Mouse (Mus musculus) ES-E14 (cell line): ENCODE measurements at regions not wholly inside any gene's neighbourhood (a gene's known extent, or its start where the extent isn't known, plus 50 kb on each side); places are given as distances from the start of the nearest gene placed in this dataset.

Experiments used
- DNase-seq: peaks from one replicate; pipeline ENCODE4 v3.0.0-alpha.2; 2013; ENCODE audit warnings: low read depth, low spot score
- H3K27ac ChIP-seq: 2 replicates; pipeline ENCODE4 v1.5.1; 2012; ENCODE audit warnings: low read depth, mild to moderate bottlenecking, low read length, moderate library complexity, mixed read lengths; ENCODE audit not compliant: poor library complexity, insufficient read depth, severe bottlenecking
- H3K36me3 ChIP-seq: 2 replicates; pipeline ENCODE4 v1.6.1; 2012; ENCODE audit warnings: mild to moderate bottlenecking, low read length, moderate library complexity, mixed read lengths; ENCODE audit not compliant: control insufficient read depth, poor library complexity, insufficient read depth, severe bottlenecking
- H3K4me1 ChIP-seq, 2 experiments: fragments of 150-350 bp in 1 of 2; sonication (generic) in 1 of 2; 2 replicates each; pipeline ENCODE4 v1.6.1; 2012; ENCODE audit warnings: low read length in 2 of 2, mild to moderate bottlenecking in 1 of 2, mixed read lengths in 1 of 2; ENCODE audit not compliant: control insufficient read depth in 2 of 2, insufficient read depth in 2 of 2, poor library complexity in 1 of 2
- H3K4me3 ChIP-seq, 2 experiments: fragments of 150-350 bp in 1 of 2; sonication (generic) in 1 of 2; 2 replicates each; pipeline ENCODE4 v1.5.1; 2012; ENCODE audit warnings: low read length in 2 of 2, low read depth in 1 of 2, mild to moderate bottlenecking in 1 of 2, mixed read lengths in 1 of 2; ENCODE audit not compliant: insufficient read depth in 1 of 2, poor library complexity in 1 of 2, severe bottlenecking in 1 of 2
- H3K9ac ChIP-seq: 2 replicates; pipeline ENCODE4 v1.6.1; 2012; ENCODE audit warnings: low read depth, mild to moderate bottlenecking, low read length, mixed read lengths; ENCODE audit not compliant: poor library complexity, insufficient read depth, severe bottlenecking
- H3K9me3 ChIP-seq: fragments of 150-350 bp; sonication (generic); 2 replicates; pipeline ENCODE4 v1.6.1; 2012; ENCODE audit warnings: low read depth, mild to moderate bottlenecking, low read length; ENCODE audit not compliant: control insufficient read depth, insufficient read depth
- CHD2 ChIP-seq: IDR thresholded peaks from 2 replicates; pipeline ENCODE4 v1.6.1; 2014; ENCODE audit warnings: mild to moderate bottlenecking, low read depth, low read length, inconsistent platforms
- HCFC1 ChIP-seq: IDR thresholded peaks from 2 replicates; pipeline ENCODE4 v1.6.1; 2012; ENCODE audit warnings: low read length, inconsistent platforms, borderline replicate concordance; ENCODE audit not compliant: insufficient read depth
- MAFK ChIP-seq: IDR thresholded peaks from 2 replicates; pipeline ENCODE4 v1.6.1; 2014; ENCODE audit warnings: mild to moderate bottlenecking, low read depth, low read length, inconsistent platforms; ENCODE audit not compliant: insufficient read depth
- ZC3H11A ChIP-seq: IDR thresholded peaks from 2 replicates; pipeline ENCODE4 v1.6.1; 2012; ENCODE audit warnings: low read depth, mild to moderate bottlenecking, inconsistent platforms, low read length, borderline replicate concordance
- ZNF384 ChIP-seq: IDR thresholded peaks from 2 replicates; pipeline ENCODE4 v1.6.1; 2012; ENCODE audit warnings: low read depth, low read length, inconsistent platforms
- in situ Hi-C, 2 experiments: fragments of 600-800 bp; cut with MboI; formaldehyde crosslinking; loops; one replicate each; pipeline ENCODE4 v1.15.1; 2025; ENCODE audit warnings: low sequenced_read_pairs in 2 of 2, inconsistent platforms in 1 of 2; ENCODE audit not compliant: unreplicated experiment in 2 of 2

DNA sequence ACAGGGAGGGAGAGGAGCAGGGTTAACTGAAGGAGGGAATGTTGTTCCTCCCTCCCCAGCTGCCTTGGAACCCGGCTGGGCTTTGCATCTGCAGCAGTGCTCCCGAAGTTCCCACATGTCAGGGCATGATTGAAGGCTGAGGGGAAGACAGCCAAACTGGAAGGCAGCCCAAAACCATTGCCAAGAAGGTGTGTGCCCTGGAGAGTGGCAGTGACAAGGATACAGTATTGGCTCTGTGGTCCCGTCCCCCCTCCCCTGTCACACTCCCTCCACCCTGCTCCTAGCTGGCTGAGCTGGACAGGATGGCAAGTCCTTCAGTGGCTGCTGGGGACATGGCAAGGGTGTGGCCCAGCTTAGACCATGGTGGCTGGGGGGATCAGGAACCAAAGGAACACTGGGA is 79.1 kb downstream of the Cyp26b1 start:
- Histone ChIP-seq H3K9ac (no peak overlapping the region), H3K36me3 (no peaks in the 10 kb centered on the region), H3K9me3 (no peaks in the 10 kb centered on the region), H3K27ac (no peak overlapping the region), H3K4me3 (no peak overlapping the region), H3K4me1 (no peaks in the 10 kb centered on the region)
- in situ Hi-C loops, result no loop called here
- TF ChIP-seq MAFK (no peak), ZC3H11A (no peak), ZNF384 (no peak), CHD2 (no peak), HCFC1 (no peak)
- DNase-seq, result no peak

DNA sequence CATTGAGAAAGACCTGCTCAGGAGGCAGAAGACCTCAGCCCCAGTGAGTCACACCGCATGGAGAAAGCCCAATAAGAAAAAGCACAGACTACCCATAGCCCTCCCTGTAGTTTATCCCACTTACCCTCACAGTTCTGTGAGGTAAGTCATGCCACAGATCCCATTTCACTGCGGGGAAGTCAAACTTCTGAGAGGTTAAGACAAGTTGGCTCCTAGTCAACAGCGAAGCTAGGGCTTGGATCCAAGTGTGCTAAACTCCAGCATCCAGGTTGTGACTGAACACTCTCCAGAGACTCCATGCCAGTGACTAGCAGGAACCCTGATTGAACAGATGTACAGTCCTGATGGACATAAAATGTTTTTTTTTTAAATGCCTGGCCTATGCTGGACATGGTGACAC is 85.1 kb downstream of the Cyp26b1 start:
- in situ Hi-C loops, result no loop called here
- H3K9ac ChIP-seq, result no peak overlapping the region
- H3K9me3 ChIP-seq, result no peaks in the 10 kb centered on the region
- no peak for TF ChIP-seq CHD2
- TF ChIP-seq HCFC1, result no peak
- TF ChIP-seq ZNF384, result no peak
- no peak for TF ChIP-seq MAFK
- no peak for TF ChIP-seq ZC3H11A
- H3K27ac ChIP-seq, result no peak overlapping the region
- DNase-seq, result no peak
- H3K36me3 ChIP-seq, result no peaks in the 10 kb centered on the region
- H3K4me1 ChIP-seq, result no peaks in the 10 kb centered on the region
- no peak overlapping the region for H3K4me3 ChIP-seq

DNA sequence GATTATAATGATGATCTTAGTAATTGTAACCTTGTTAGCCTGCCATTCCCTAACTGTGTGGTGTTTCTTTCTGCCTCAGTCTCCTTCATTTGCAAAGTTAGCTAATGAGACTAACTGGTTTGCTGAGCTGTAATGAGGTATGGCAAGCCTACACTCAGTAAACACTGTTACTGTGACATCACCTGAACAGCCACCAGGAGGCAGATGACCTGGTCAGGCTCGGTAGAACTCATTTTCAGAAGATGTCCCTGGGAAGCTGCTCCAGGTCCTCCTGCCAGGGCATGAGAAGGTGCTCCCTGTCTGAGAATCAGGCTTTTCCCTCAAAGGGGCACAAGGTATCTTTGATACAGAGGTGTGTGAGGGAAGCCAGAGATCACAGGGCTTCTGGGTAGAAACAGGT is 87.0 kb downstream of the Cyp26b1 start:
- Histone ChIP-seq H3K9me3 (no peaks in the 10 kb centered on the region), H3K9ac (no peak overlapping the region), H3K27ac (no peak overlapping the region), H3K4me3 (no peak overlapping the region), H3K36me3 (no peaks in the 10 kb centered on the region), H3K4me1 (no peaks in the 10 kb centered on the region)
- TF ChIP-seq CHD2 (no peak), MAFK (no peak), HCFC1 (no peak), ZNF384 (no peak), ZC3H11A (no peak)
- in situ Hi-C loops, result no loop called here
- DNase-seq, result no peak

DNA sequence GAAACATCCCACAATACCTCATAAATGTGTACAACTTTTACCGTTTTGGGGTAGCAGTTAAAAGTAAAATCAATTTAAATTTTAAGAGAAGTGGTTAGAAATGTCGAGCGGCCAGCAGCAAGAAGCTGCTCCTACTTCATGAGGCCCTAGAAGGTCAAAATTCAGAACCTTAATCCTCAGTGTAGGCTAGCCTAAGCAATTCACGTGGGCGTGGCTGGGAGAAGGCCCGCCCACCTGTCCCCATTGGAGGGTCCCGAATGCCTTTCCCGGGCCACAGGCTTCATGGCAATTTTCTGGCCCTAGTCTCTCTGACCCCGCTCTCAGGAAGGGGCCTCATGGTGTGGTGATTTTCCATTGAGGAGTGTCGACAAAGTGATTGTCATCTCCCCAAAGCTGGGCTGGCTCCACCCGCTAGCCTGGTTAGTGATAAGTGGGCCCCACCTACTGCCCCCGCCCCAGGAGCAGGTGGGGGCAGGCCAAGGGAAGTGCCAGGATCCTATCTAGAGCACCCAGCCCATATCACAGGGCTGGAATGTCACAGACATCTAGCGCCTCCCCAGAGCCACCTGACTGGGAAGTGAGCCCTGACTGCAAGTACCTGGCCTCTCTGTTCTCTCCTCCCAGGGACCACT is 93.3 kb downstream of the Cyp26b1 start:
- Histone ChIP-seq H3K9me3 (no peaks in the 10 kb centered on the region), H3K27ac (no peak overlapping the region), H3K36me3 (no peaks in the 10 kb centered on the region), H3K4me3 (peak overlapping the region in 1 of 2 experiments; percentile 25; a peak in 1 of 4 replicates), H3K4me1 (no peaks in the 10 kb centered on the region; a peak in 1 of 4 replicates), H3K9ac (no peak overlapping the region)
- TF ChIP-seq MAFK, result no peak
- TF ChIP-seq ZNF384, result no peak
- TF ChIP-seq HCFC1, result no peak
- no peak for TF ChIP-seq ZC3H11A
- TF ChIP-seq CHD2, result no peak
- no peak for DNase-seq
- in situ Hi-C loops, result no loop called here

DNA sequence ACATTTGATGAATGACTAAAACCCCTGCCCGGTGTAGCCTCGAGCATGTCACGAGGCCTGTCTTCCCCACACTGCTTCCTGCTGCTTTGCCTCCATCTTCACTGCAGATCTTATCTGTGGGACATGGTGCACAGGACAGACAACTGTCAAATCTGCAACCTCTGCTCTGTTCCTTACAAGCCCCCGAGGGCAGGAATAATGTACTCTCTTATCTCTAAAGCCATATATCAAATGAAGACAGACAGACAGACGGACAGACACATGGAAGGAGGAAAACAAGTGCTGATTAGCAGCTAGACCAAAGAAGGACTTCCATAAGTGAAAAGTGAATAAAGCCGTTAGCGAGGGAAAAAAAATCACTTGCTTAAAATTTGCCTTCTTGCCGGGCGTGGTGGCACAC is 95.6 kb downstream of the Cyp26b1 start:
- no peak for TF ChIP-seq MAFK
- TF ChIP-seq HCFC1, result no peak
- TF ChIP-seq ZC3H11A, result no peak
- no peak for TF ChIP-seq ZNF384
- no peak for TF ChIP-seq CHD2
- in situ Hi-C loops, result no loop called here

More for the DNA sequence above, 95.6 kb downstream of the Cyp26b1 start:
- Histone ChIP-seq H3K4me1 (no peaks in the 10 kb centered on the region; a peak in 1 of 4 replicates), H3K9ac (no peak overlapping the region), H3K4me3 (no peak overlapping the region), H3K36me3 (no peaks in the 10 kb centered on the region), H3K27ac (no peak overlapping the region), H3K9me3 (no peaks in the 10 kb centered on the region)
- no peak for DNase-seq
